Mouse (Mus musculus): ENCODE results near the gene Fbxl15.

The Fbxl15 gene

GRCm38 (mm10) chr19:46308706-46309435, 19.1 kb upstream of the Fbxl15 start:
- peak; percentile 56 for DNase-seq (ENCODE audit: low spot score)

- DNase-seq (ENCODE audit: low spot score): peak; percentile 4
Measured at GRCm38 (mm10) chr19:46309651-46310305, 18.2 kb upstream of the Fbxl15 start.

DNA sequence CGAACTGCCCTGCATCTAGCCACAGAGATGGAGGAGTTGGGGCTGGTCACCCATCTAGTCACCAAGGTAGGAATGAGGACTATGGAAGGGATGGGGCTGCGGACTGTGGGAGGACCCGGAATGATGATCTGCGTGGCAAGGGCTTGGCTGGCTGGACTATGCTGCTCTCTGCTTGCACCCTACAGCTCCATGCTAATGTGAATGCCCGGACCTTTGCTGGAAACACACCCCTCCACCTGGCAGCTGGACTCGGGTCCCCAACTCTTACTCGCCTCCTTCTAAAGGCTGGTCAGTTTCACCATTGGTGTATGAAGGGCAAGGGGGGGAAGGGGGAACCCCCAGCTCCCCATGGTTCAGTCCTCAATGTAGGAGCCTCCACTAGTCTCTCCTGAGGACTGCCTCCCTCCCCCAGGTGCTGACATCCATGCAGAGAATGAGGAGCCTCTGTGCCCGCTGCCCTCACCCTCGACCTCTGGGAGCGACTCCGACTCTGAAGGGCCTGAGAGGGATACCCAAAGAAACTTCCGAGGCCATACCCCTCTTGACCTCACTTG, 17.6 kb upstream of the Fbxl15 start:
- peak; percentile 1 for DNase-seq (ENCODE audit: low spot score)

- DNase-seq (ENCODE audit: low spot score): peak; percentile 1
Measured at GRCm38 (mm10) chr19:46311341-46311740, 16.6 kb upstream of the Fbxl15 start.

DNA sequence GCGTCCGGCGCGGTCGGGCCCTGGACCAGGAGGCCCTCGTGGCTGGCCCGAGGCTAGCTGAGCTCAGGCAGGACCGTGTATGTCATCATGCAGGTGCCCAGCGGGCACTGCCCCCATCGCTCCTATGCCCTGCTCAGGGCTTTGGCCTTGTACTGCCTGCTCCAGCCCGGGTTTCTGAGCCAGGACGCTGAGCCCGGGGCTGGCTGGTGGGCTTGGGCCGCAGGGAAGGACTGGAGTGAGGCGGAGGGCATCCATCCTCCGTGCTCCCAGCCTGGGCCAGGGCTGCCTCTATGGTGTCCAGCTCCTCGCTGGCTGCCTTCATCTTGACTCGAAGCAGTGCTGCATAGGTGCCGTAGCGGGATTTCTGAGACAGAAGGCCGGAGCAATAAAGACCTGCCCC, 15.4 kb upstream of the Fbxl15 start:
- DNase-seq (ENCODE audit: low spot score): peak; percentile 1

DNA sequence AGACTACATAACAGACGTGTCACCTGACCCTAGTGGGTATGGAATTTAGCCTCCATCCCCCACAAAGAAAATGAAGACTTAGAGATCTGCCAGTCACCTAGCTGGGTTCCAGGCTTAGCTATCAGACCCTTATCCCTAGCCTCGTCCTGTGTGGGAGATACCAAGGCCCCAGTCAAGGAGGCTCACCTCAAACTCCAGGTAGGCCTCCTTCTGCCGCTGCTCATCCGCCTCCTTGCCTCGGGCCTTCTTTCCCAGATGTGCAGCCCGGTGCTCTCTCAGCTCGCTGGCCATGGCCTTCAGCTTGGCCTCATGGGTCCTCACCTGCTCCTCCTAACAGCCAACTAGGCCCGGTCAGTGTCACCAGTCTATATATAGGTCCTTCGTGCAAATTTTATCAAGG, 14.9 kb upstream of the Fbxl15 start:
- no peak for DNase-seq (ENCODE audit: low spot score)

GRCm38 (mm10) chr19:46313591-46313990, 14.4 kb upstream of the Fbxl15 start:
- DNase-seq (ENCODE audit: low spot score): no peak

DNA sequence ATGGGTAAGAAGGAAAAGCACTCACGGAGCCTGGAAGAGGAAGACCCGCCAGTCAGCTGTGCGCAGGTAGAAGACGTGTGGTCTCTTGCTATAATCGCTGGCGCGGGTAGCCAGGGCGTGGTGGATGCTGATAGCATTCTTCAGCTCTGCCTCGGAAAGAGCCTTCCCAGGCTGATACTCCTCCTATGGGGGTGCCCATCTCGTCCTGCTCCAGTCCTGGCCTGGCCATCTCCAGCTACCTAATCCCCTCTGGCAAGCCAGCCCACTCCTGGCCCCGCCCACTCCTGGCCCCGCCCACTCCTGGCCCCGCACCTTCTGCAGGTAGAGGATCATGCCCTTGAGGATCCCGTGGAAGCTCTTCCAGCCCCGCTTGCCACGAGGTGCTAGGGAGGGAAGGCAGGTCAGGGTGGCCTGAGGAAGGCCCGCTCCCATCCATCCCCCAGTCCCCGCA, 13.8 kb upstream of the Fbxl15 start:
- peak; percentile 5 for DNase-seq (ENCODE audit: low spot score)

- peak; percentile 63 for DNase-seq (ENCODE audit: low spot score)
Measured at GRCm38 (mm10) chr19:46314872-46315742, 12.9 kb upstream of the Fbxl15 start.

DNA sequence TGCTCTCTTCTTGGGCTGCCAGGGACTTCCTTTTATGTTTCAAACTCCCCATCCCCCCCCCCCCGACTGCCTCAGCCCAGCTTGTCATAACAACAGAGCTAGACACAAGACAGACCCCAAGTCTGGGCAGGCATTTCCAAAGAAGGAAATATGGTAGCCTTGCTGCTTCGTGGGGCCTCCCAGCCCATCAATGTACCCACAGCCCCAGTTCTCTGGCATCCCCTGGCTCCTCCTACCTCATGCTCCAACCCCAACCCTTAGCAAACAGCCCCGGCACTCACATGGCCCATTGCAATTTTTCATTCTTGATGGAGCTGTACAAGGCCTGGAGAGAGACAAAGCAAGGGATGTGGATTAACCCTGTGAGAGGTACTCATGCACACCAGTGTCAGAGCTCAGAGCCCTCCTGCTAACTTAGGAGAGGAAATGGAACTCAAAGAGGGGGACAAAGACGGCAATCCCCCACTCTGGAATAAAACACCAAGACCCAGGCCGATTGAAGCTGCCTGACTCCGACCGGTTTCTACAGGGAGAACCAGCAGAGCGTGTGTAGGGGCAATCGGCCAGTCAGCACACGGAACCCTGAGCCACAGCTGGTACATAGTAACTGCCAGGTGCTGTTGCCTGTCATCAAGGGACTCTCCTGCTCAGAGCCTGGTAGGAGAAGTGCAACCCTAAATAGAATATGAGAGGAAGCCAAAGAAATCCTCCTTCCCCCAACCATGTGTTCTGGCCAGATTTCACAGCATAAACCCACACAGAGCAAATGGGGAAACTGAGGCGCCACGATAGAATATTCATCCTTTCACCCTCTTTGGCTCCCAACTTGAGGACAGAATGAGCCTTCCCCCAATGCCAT, 12.0 kb upstream of the Fbxl15 start:
- peak; percentile 2 for DNase-seq (ENCODE audit: low spot score)

- peak; percentile 1 for DNase-seq (ENCODE audit: low spot score)
Measured at GRCm38 (mm10) chr19:46316846-46317545, 11.0 kb upstream of the Fbxl15 start.

- peak; percentile 1 for DNase-seq (ENCODE audit: low spot score)
Measured at GRCm38 (mm10) chr19:46317546-46317885, 10.5 kb upstream of the Fbxl15 start.

DNA sequence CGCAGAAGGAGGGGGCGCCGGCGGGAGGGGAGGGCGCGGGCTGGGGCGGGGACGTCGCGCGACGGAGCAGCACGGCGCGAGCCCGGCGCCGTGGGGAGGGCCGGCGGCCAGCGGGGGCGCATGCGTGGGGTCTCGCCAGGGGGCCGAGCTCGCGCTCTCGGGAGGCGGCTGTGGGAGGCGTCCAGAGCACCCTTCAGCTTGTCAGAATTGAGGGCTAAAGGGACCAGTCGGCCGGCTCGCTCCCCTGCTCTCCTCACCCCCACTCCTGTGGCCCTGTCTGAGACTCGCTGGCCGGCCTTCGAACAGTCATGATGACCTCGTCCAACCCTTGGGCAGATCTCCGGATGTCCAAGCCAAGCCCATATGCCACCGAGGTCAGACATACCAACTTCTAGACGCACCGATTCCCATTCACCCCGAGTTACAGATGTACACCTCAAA, 9.9 kb upstream of the Fbxl15 start:
- peak; percentile 55 for DNase-seq (ENCODE audit: low spot score)

GRCm38 (mm10) chr19:46318586-46319378, 9.2 kb upstream of the Fbxl15 start:
- peak; percentile 74 for DNase-seq (ENCODE audit: low spot score)

DNA sequence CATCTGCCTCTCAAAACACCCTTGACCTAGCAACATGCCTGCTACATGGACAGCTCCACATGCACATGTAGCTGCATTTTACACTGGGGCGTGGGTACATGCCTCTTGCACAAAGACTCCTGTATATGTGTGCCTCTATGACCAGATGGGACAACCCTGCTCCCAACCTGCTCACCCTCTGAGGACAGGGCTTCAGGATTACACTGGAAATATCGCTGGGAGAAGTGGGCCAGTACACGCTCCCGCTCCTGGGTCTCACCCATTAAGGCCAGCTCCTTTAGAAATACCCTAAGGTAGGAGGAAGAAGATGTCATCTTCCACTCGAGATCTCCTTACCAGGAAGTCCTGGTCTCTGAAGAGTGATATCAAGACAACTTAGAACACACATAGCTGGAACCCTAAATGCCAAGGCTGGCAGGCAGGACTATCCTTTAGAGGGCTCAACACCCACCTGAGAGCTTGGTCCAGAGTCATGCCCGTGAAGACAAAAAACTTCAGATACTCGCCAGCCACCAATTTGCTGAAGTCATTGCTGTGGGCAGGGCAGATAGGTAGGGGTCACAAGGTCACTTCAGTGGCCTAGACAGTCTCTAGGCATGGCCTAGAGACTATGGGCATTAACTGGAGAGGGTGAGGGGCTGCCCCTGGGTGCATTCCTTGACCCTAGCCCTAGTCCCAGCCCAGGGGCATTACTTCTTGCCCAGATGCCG, 7.8 kb upstream of the Fbxl15 start:
- DNase-seq (ENCODE audit: low spot score): no peak

DNA sequence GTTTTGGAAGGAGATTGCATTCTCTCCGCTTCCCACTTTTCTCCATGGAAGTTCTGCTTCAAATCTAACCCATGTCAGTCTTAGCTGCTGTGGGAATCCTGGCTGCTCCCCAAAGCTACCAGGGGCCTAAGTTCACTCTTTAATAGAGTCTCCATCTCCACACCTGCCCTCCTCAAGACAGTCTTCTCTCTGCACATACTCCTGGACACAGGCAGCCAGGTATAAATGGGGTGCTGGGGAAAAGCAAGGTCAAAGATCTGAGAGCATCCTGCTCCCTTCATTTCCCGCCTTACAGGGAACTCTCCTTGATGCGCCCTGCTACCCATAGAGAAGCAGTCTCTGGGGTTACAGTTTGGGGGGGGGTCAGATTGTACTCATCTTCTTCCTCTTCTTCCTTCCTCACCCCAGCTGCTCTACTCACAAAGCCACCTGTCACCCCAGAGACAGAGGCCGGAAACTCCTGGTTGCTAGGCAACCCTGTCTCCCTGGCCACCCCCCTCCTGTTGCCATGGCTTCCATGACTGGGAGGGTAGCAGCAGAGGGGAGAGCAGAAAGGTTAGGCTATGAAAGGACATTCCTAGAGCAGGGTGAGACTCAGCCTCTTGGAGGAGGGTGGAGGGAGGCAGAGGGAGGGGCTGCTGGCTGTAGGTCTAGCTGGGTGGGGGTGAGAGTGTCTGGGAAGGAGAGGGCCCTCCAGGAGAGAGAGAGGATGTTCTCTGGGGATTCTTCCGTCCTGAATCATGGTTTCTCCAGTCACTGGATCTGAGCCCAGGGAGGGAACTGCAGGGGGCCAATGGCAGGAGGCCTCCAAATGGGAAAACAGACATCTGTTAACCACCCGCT, 6.7 kb upstream of the Fbxl15 start:
- no peak for DNase-seq (ENCODE audit: low spot score)

DNA sequence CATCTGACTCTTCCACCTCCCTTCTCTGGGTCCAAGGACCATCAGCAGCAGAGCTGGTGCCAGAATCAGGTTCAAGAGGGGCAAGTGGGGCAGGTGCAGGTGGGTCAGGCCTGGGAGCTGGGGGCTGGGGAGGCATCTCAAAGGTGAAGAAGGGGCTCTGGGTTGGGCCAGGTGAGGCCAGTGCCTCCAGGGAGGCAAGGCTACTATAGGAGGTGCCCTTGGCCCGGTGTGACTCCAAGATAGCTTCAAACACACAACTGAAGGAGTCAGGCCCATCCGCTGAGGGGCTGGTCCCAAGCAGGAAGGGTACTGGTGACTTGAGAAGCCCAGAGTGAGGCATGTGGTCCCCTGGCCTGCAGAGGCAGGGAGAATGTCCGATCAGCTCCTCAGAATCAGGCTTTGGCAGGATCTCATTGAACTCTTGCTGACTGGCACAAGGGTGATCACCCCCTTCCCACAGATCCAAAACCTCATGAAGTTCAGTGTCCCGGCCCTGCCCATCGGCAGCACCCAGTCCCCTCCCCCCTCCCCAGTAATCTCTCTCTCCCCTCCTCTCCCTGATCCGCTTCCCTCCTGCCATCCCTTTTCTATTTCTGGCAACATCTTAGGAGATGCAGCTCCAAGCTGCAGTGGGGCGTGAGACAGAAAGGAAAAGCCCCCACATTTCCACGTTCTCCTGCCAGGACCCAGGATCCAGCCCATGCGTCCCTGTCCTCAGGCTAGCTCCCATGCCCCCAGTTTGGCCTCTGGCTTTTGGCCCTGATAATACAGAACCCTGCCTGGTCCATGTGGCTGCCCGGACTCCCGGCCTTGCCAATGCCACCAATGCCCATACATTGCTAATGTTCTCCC, 5.6 kb upstream of the Fbxl15 start:
- no peak for DNase-seq (ENCODE audit: low spot score)

Data from ovary, adult 18-20 months (tissue).